Mouse (Mus musculus) neural tube, embryonic 13.5 days (tissue): ENCODE measurements around the gene Dchs2. TPM values are rescaled to one million over a fixed set of nuclear protein-coding genes. Genes with fewer than 3 reads are reported as not detected.

Experiments used
- ATAC-seq: fragments of 200-750 bp; cut with Nextera tagmentation; 2 replicates; pipeline ENCODE4 v1.8.0; 2017; ENCODE audit warnings: low read depth, mild to moderate bottlenecking, moderate TSS enrichment, moderate library complexity
- H3K27ac ChIP-seq: fragments of 300-500 bp; sonication (generic); replicated peaks from 2 replicates; pipeline ENCODE4 v1.5.1; 2015; ENCODE audit warnings: moderate library complexity, mild to moderate bottlenecking, inconsistent platforms
- H3K27me3 ChIP-seq: fragments of 300-500 bp; sonication (generic); 2 replicates; pipeline ENCODE4 v1.6.1; 2015; ENCODE audit warnings: mild to moderate bottlenecking, inconsistent platforms
- H3K36me3 ChIP-seq: fragments of 300-500 bp; sonication (generic); 2 replicates; pipeline ENCODE4 v1.6.1; 2015; ENCODE audit warnings: mild to moderate bottlenecking, inconsistent platforms
- H3K4me1 ChIP-seq: fragments of 300-500 bp; sonication (generic); replicated peaks from 2 replicates; pipeline ENCODE4 v1.6.1; 2015; ENCODE audit warnings: inconsistent platforms
- H3K4me2 ChIP-seq: fragments of 300-500 bp; sonication (generic); 2 replicates; pipeline ENCODE4 v1.6.1; 2015; ENCODE audit warnings: inconsistent platforms, mild to moderate bottlenecking, moderate library complexity
- H3K4me3 ChIP-seq: fragments of 300-500 bp; sonication (generic); 2 replicates; pipeline ENCODE4 v1.5.1; 2015; ENCODE audit warnings: mild to moderate bottlenecking, inconsistent platforms
- H3K9ac ChIP-seq: fragments of 300-500 bp; sonication (generic); 2 replicates; pipeline ENCODE4 v1.6.1; 2015; ENCODE audit warnings: moderate library complexity, mild to moderate bottlenecking, inconsistent platforms
- H3K9me3 ChIP-seq: fragments of 300-500 bp; sonication (generic); 2 replicates; pipeline ENCODE4 v1.6.1; 2016; ENCODE audit warnings: inconsistent platforms
- WGBS: fragments of 180-500 bp; shearing (Covaris S2); methylation state at CpG from one replicate; pipeline ENCODE4 v1.1.7; 2015; 5-methylcytosine and 5-hydroxymethylcytosine counted together
- polyA plus RNA-seq: library from polyadenylated mRNA; unstranded; fragments of >200 nt; fragmentation: Nextera tagmentation; extraction: Ambion mirVana; gene quantifications from 2 replicates; pipeline ENCODE4 v1.2.1, GENCODE M21; 2015

The Dchs2 gene
- polyA plus RNA-seq, result 0.77 and 0.90 TPM in 2 replicates

DNA sequence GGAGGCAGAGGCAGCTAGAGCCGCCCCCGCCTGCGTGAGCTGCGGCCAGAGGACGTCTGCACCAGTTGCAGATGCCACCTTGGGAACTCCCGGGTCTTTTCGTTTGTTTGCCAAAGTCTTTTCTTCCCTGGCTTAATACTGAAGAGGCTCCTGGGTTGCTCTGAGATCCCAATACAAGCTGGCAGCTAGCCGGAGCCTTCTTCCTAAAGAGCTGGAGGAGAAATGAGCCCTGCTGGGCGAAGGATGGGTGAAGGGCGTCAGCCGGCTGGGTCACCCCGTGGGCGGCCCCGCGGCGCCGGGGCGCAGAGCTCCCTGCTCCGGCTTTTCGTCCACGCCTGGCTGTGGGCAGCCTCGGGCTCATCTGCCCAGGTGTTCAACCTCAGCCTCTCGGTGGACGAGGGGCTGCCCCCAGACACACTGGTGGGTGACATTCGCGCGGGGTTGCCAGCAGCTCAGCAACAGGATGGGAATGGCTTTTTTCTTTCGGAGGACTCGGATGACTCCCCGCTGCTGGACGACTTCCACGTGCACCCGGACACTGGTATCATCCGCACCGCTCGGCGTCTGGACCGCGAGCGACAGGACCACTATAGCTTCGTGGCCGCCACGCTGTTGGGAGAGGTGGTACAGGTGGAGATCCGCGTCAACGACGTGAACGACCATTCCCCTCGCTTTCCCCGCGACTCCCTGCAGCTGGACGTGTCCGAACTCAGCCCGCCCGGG, at the start of gene Dchs2:
TSS of gene Dchs2 (plus strand) at position 223 of the 723 bp plus-strand sequence.
- Histone ChIP-seq H3K4me2 (peak within 1 kb of the TSS; percentile 100), H3K9me3 (no peaks in the 10 kb centered on the region), H3K27me3 (peaks cover 62% of the 10 kb centered on the region), H3K4me3 (peak within 1 kb of the TSS; percentile 64), H3K27ac (peak within 1 kb of the TSS; percentile 0; the same call in 1 of the 2 replicates), H3K9ac (peak within 1 kb of the TSS; percentile 73), H3K4me1 (peaks cover 37% of the 10 kb centered on the region), H3K36me3 (no peaks in the 10 kb centered on the region)
- under 1% methylated on average over 55 of the region's 55 CpGs for WGBS
- peak; percentile 57 for ATAC-seq

GRCm38 (mm10) chr3:83080567-83081055, 47.1 kb upstream of the Dchs2 start:
- peaks cover 15% of the 10 kb centered on the region for H3K4me1 ChIP-seq
- no peaks in the 10 kb centered on the region for H3K27me3 ChIP-seq
- WGBS, result 4% methylated on average over 11 of the region's 11 CpGs
- peak; percentile 34 for ATAC-seq
- peak overlapping the region; percentile 53 for H3K4me2 ChIP-seq
- H3K9me3 ChIP-seq, result no peaks in the 10 kb centered on the region
- H3K36me3 ChIP-seq, result no peaks in the 10 kb centered on the region
- peak overlapping the region; percentile 17; the same call in 1 of the 2 replicates for H3K4me3 ChIP-seq
- 0 out of 2 replicates have a peak overlapping the region, but pooled peaks have one; percentile 22 for H3K9ac ChIP-seq
- H3K27ac ChIP-seq, result no peak overlapping the region

GRCm38 (mm10) chr3:83097586-83097985, 30.2 kb upstream of the Dchs2 start:
- Histone ChIP-seq H3K4me1 (peaks cover 34% of the 10 kb centered on the region), H3K9ac (no peak overlapping the region), H3K9me3 (no peaks in the 10 kb centered on the region), H3K27ac (0 out of 2 replicates have a peak overlapping the region, but pooled peaks have one; percentile 20), H3K36me3 (no peaks in the 10 kb centered on the region), H3K27me3 (peaks cover 9% of the 10 kb centered on the region; the same call in 1 of the 2 replicates), H3K4me2 (no peak overlapping the region), H3K4me3 (no peak overlapping the region)
- 20% methylated on average over 6 of the region's 6 CpGs for WGBS
- ATAC-seq, result no peak

GRCm38 (mm10) chr3:83098546-83099034, 29.2 kb upstream of the Dchs2 start:
- Histone ChIP-seq H3K36me3 (no peaks in the 10 kb centered on the region), H3K27ac (peak overlapping the region; percentile 50), H3K27me3 (peaks cover 9% of the 10 kb centered on the region; the same call in 1 of the 2 replicates)

GRCm38 (mm10) chr3:83099139-83099538, 28.6 kb upstream of the Dchs2 start:
- Histone ChIP-seq H3K4me1 (peaks cover 34% of the 10 kb centered on the region), H3K9me3 (no peaks in the 10 kb centered on the region), H3K27me3 (peaks cover 9% of the 10 kb centered on the region; the same call in 1 of the 2 replicates), H3K4me2 (peak overlapping the region; percentile 55), H3K9ac (peak overlapping the region; percentile 60), H3K36me3 (no peaks in the 10 kb centered on the region), H3K4me3 (peak overlapping the region; percentile 28), H3K27ac (peak overlapping the region; percentile 50)
- ATAC-seq, result peak; percentile 58; the same call in 1 of the 2 replicates
- WGBS, result 69% methylated on average over 1 of the region's 1 CpGs

More at GRCm38 (mm10) chr3:83098546-83099034, 29.2 kb upstream of the Dchs2 start:
- Histone ChIP-seq H3K9ac (peak overlapping the region; percentile 60), H3K4me1 (peaks cover 34% of the 10 kb centered on the region), H3K9me3 (no peaks in the 10 kb centered on the region), H3K4me2 (peak overlapping the region; percentile 55), H3K4me3 (peak overlapping the region; percentile 28)
- WGBS, result 2% methylated on average over 14 of the region's 14 CpGs
- peak; percentile 71 for ATAC-seq

- Histone ChIP-seq H3K4me3 (no peak overlapping the region), H3K27me3 (peaks cover 9% of the 10 kb centered on the region; the same call in 1 of the 2 replicates), H3K36me3 (no peaks in the 10 kb centered on the region), H3K9me3 (no peaks in the 10 kb centered on the region), H3K27ac (no peak overlapping the region), H3K9ac (no peak overlapping the region), H3K4me2 (no peak overlapping the region), H3K4me1 (peaks cover 34% of the 10 kb centered on the region)
- 40% methylated on average over 6 of the region's 6 CpGs for WGBS
- ATAC-seq, result 0 out of 2 replicates have a peak, but pooled peaks have one; percentile 42
These were observed 28.1 kb upstream of the Dchs2 start for GRCm38 (mm10) chr3:83099651-83100050.

GRCm38 (mm10) chr3:83102286-83102685, 25.5 kb upstream of the Dchs2 start:
- no peak overlapping the region for H3K9ac ChIP-seq

DNA sequence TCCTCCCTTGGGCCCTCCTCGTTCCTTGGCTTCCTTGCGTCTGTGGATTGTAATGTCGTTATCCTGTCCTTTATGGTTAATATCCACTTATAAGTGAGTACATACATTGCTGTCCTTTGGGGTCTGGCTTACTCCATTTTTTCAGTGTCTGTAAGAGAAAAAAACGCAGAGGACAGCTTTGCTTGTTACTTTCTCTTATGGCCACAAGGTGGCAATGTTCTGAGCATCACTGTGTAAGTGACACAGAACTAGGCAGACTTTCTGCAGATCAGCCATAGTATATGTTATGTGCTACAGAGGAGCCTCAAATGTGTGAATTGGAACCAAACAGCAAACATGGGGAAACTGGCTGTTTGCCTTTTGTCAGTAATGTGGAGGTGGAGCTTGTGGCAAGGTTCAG, 17.6 kb upstream of the Dchs2 start:
- Histone ChIP-seq H3K36me3 (no peaks in the 10 kb centered on the region), H3K4me1 (peaks cover 30% of the 10 kb centered on the region), H3K27ac (no peak overlapping the region), H3K27me3 (no peaks in the 10 kb centered on the region), H3K4me3 (no peak overlapping the region), H3K9me3 (no peaks in the 10 kb centered on the region), H3K4me2 (no peak overlapping the region), H3K9ac (no peak overlapping the region)
- WGBS, result 27% methylated on average over 4 of the region's 4 CpGs
- ATAC-seq, result peak; percentile 63; the same call in 1 of the 2 replicates

More at GRCm38 (mm10) chr3:83102286-83102685, 25.5 kb upstream of the Dchs2 start:
- no peak overlapping the region for H3K27ac ChIP-seq
- no peak overlapping the region for H3K4me2 ChIP-seq
- no peaks in the 10 kb centered on the region for H3K9me3 ChIP-seq
- no peaks in the 10 kb centered on the region for H3K36me3 ChIP-seq
- H3K4me3 ChIP-seq, result no peak overlapping the region
- WGBS, result 92% methylated on average over 6 of the region's 6 CpGs
- H3K27me3 ChIP-seq, result 0 out of 2 replicates have a peak, but pooled peaks cover under 1% of the 10 kb centered on the region
- H3K4me1 ChIP-seq, result peaks cover 30% of the 10 kb centered on the region
- no peak for ATAC-seq

DNA sequence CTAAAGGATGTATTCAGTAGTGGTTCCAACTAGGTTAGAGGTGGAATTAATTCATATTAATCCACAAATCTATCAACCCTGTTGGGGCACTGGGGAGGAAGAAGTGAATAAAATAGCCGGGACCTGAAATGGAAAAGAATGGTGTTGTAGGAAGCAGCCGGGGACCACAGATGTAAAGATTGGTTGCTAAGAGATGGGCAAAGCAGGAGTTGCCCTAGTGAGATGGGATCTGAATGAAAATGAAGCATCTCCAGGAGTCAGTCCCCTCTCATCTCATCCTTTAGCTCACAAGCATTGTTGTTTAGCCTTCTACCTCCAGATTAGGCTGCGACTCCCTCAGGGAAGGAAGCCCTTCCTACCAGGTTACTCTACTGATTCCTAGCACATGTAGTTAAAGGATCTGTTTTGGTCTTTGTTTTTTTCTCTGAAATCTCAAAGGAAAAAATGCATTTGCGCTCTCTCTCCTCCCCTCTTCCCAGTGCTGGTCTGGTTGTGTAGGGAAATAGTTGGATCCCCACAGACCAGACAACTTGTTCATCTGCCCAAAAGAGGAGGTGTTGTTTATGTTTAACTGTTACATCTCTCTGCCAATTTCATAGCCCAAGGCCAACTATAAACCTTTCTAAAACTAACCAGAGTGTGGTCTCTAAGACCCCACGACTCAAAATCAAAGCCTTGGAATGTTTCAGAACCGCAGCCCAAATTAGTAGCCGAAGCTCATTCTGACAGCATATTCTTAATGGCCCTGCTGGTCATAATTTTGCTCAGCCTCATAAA, 16.1 kb upstream of the Dchs2 start:
- no peaks in the 10 kb centered on the region for H3K36me3 ChIP-seq
- H3K27me3 ChIP-seq, result no peaks in the 10 kb centered on the region
- no peak overlapping the region for H3K4me2 ChIP-seq
- H3K27ac ChIP-seq, result no peak overlapping the region
- 25% methylated on average over 7 of the region's 7 CpGs for WGBS
- H3K4me3 ChIP-seq, result no peak overlapping the region
- no peaks in the 10 kb centered on the region for H3K9me3 ChIP-seq
- peaks cover 31% of the 10 kb centered on the region for H3K4me1 ChIP-seq
- ATAC-seq, result no peak
- no peak overlapping the region for H3K9ac ChIP-seq

DNA sequence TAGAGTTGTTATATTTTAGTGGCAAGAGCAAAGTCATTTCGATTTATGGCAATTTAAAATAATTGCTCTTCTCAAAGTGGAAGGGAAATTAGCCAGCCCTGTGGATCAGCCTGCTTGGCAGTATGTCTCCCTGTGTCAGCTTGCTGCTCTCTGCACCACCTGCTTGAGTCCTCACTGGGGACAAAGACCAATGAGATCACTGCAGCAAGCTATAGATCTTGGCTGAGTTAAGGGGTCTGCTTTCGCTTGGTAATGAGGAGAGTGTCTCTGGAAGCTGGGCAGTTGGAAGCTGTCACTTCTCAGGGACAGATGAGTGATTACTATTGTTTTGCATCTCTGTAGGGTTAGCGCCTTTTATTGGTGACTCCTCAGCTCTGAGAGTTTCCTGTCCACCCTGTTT, 14.9 kb upstream of the Dchs2 start:
- Histone ChIP-seq H3K27me3 (no peaks in the 10 kb centered on the region), H3K36me3 (no peaks in the 10 kb centered on the region), H3K9me3 (no peaks in the 10 kb centered on the region), H3K9ac (no peak overlapping the region), H3K4me2 (peak overlapping the region; percentile 9; the same call in 1 of the 2 replicates), H3K4me3 (no peak overlapping the region), H3K27ac (no peak overlapping the region), H3K4me1 (peaks cover 31% of the 10 kb centered on the region)
- peak; percentile 82 for ATAC-seq
- 9% methylated on average over 3 of the region's 3 CpGs for WGBS

DNA sequence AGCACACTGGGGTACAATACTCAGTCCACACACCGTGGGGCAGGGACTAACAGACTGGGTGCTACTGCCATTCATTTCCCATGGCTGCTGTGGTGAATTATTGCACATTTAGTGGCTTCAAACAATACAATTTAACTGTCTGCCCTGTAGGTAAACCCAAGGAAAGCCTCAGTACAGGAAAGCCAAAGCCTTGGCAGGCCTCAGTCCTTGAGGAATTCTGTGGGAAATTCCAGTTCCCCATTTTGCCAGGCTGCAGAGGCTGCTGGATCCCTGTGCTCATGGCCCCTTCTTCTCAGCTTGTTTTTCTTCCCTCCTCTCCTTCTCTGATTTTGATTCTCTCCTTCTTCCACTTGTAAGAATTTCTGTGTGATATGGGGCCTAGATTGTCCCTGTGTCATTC, 12.8 kb upstream of the Dchs2 start:
- no peaks in the 10 kb centered on the region for H3K9me3 ChIP-seq
- WGBS, result 12% methylated on average over 1 of the region's 1 CpGs
- H3K36me3 ChIP-seq, result no peaks in the 10 kb centered on the region
- no peak overlapping the region for H3K4me3 ChIP-seq
- no peak overlapping the region for H3K4me2 ChIP-seq
- H3K27me3 ChIP-seq, result no peaks in the 10 kb centered on the region
- H3K9ac ChIP-seq, result no peak overlapping the region
- H3K4me1 ChIP-seq, result peaks cover 31% of the 10 kb centered on the region
- no peak overlapping the region for H3K27ac ChIP-seq
- no peak for ATAC-seq
